Comparison of ENCODE assay signal across 8 mouse cellular contexts in genomic region chr10:95416685-95417495, GRCm38 (mm10). TPM values are rescaled to one million over a fixed set of nuclear protein-coding genes. Genes with fewer than 3 reads are reported as not detected.
A peak's percentile ranks its signal among the peaks of the same experiment; 100 is the strongest.
DNase-seq lines count a peak whose midpoint lies in the region; ATAC-seq and TF ChIP-seq lines count a peak whose summit lies in the region.

TSS of gene Socs2 (minus strand) at chr10:95417180.

- no peaks in the 10 kb centered on the region for H3K4me1 ChIP-seq in hindbrain, postnatal 0 days (ENCODE audit: insufficient read depth, low read length)

- no peaks in the 10 kb centered on the region for H3K9me3 ChIP-seq in hindbrain, postnatal 0 days (ENCODE audit: low read length)

- H3K27ac ChIP-seq in hindbrain, postnatal 0 days, result peak within 1 kb of the TSS; percentile 87
- peak within 1 kb of the TSS; percentile 93 for H3K27ac ChIP-seq in left cerebral cortex, adult 2 months
- H3K27ac ChIP-seq in macrophage, result no peak within 1 kb of the TSS

- ATAC-seq in activated CD4-positive, CD25-positive, alpha-beta regulatory T cell, adult 4 months, result peak; percentile 48
- peak; percentile 90 for ATAC-seq in hindbrain, postnatal 0 days

- peak within 1 kb of the TSS; percentile 79 for H3K9ac ChIP-seq in hindbrain, postnatal 0 days (replicated peaks; ENCODE audit: low read length)

- H3K36me3 ChIP-seq in hindbrain, postnatal 0 days (ENCODE audit: insufficient read depth, low read length), result no peaks in the 10 kb centered on the region
- no peaks in the 10 kb centered on the region for H3K36me3 ChIP-seq in macrophage (ENCODE audit: inconsistent target)

- intact Hi-C loops in left cerebral cortex, adult 2 months (cut with DNase I), result loop anchor here (1.0 to 2.0 kb wide), 5 partner anchors 56 to 424 kb away; no protein-coding TSS in a partner anchor

- no peaks in the 10 kb centered on the region for H3K27me3 ChIP-seq in hindbrain, postnatal 0 days (ENCODE audit: insufficient read depth, low read length)

- 3% methylated on average over 60 of the region's 66 CpGs for WGBS in hindbrain, postnatal 0 days
- WGBS in macrophage (ENCODE audit: missing documents), result 1% methylated on average over 64 of the region's 66 CpGs

- no peak for TF ChIP-seq CTCF in hindbrain, postnatal 0 days (IDR thresholded peaks at IDR 0.05; ENCODE audit: low read depth)
- no peak for TF ChIP-seq CTCF in left cerebral cortex, adult 2 months (IDR thresholded peaks at IDR 0.05)

- no peaks in the 10 kb centered on the region for H3K79me2 ChIP-seq in macrophage (ENCODE audit: inconsistent target)

- H3K4me2 ChIP-seq in hindbrain, postnatal 0 days (ENCODE audit: low read depth, low read length), result peak within 1 kb of the TSS; percentile 94

- H3K4me3 ChIP-seq in hindbrain, postnatal 0 days (ENCODE audit: low read length), result peak within 1 kb of the TSS; percentile 73
- H3K4me3 ChIP-seq in left cerebral cortex, adult 2 months, result peak within 1 kb of the TSS; percentile 66
- peak within 1 kb of the TSS; percentile 22; the same call in 1 of the 2 replicates for H3K4me3 ChIP-seq in macrophage (ENCODE audit: inconsistent target)

- peak; percentile 78 to 92 for DNase-seq in cerebellum, postnatal 4 days (ENCODE audit: low spot score in 2 of 2)
- peak; percentile 86 to 89 for DNase-seq in gastrocnemius, adult 8-10 months (ENCODE audit: low spot score in 2 of 2)
- DNase-seq in hindbrain, postnatal 0 days (ENCODE audit: low spot score), result peak; percentile 96
- DNase-seq in left cerebral cortex, adult 2 months (ENCODE audit: extremely low spot score in 1 of 2, low spot score in 2 of 2), result peak; percentile 90 to 91
- peak; percentile 89 to 90 for DNase-seq in right cerebral cortex, adult 2 months (ENCODE audit: low spot score in 2 of 2)
- DNase-seq in urinary bladder, postnatal 10 days (ENCODE audit: low spot score), result peak; percentile 63

RNA-seq across cellular contexts. Expression of gene Socs2, which starts in this region (rescaled TPM):
- 10 to 100 TPM; 76.0 to 81.6 TPM for polyA plus RNA-seq in activated CD4-positive, CD25-positive, alpha-beta regulatory T cell, adult 4 months (2017; shearing (Covaris generic))
- 10 to 100 TPM in 2 of 4 experiments, 1 to 10 TPM in 2; 7.2 to 37.6 (median 13.4) TPM for total RNA-seq in gastrocnemius, adult 8-10 months (2022)
- 51.7 and 57.0 TPM in 2 replicates for total RNA-seq in hindbrain, postnatal 0 days (2014; rRNA removed)
- polyA plus RNA-seq in hindbrain, postnatal 0 days (2015; fragmentation: Nextera tagmentation; extraction: Ambion mirVana), result 112 and 122 TPM in 2 replicates
- total RNA-seq in left cerebral cortex, adult 2 months (2021), result 10 to 100 TPM; 26.4 to 33.7 TPM
- total RNA-seq in macrophage (2018; cell fraction: chromatin; rRNA removed), result 1 to 10 TPM in 17 of 26 experiments, under 1 TPM in 7, not detected in 2; 0.26 to 6.4 (median 1.7) TPM
- total RNA-seq in macrophage (2018; cell fraction: cytosol; rRNA removed), result 1 to 10 TPM in 8 of 26 experiments, under 1 TPM in 18; 0.34 to 2.7 (median 0.80) TPM
- 1 to 10 TPM in 25 of 26 experiments, under 1 TPM in 1; 0.89 to 7.0 (median 2.6) TPM for total RNA-seq in macrophage (2018; cell fraction: nucleus; rRNA removed)
- polyA plus RNA-seq in macrophage (2018), result 0.91 to 1.5 TPM (median 1.1 TPM) in 3 replicates

Comparison
In these comparisons a context has a peak if more than half of its experiments do, and no peak if none do; other contexts are left out.
1. RNA of gene Socs2 (polyA plus RNA-seq): 112 to 122 TPM in hindbrain, postnatal 0 days and 76.0 to 81.6 TPM in activated CD4-positive, CD25-positive, alpha-beta regulatory T cell, adult 4 months; 0.91 to 1.5 TPM in macrophage; every median in the first group is over 10 times any median in the second.
2. H3K4me3 ChIP-seq: peak in every context shown above with its lines; median percentile 73 in hindbrain, postnatal 0 days; 66 in left cerebral cortex, adult 2 months; 22 in macrophage.
3. Peak in every context shown above with its lines, with median percentiles within 50 percentile points of each other: DNase-seq.